Mouse (Mus musculus) small intestine, adult 10 weeks (tissue): ENCODE data around the gene Susd4. TPM values are rescaled to one million over a fixed set of nuclear protein-coding genes. Genes with fewer than 3 reads are reported as not detected.

Experiments used
- polyA plus RNA-seq: library from polyadenylated mRNA; stranded (reverse); fragments of 350-450 nt; fragmentation: Illumina TruSeq; extraction: RNeasy Lipid Tissue Mini Kit (QIAGEN cat#74804); gene quantifications from one replicate; pipeline ENCODE4 v1.2.3, GENCODE M21; 2014; ENCODE audit warnings: low replicate concordance

The Susd4 gene
- polyA plus RNA-seq = 0.19 TPM

DNA sequence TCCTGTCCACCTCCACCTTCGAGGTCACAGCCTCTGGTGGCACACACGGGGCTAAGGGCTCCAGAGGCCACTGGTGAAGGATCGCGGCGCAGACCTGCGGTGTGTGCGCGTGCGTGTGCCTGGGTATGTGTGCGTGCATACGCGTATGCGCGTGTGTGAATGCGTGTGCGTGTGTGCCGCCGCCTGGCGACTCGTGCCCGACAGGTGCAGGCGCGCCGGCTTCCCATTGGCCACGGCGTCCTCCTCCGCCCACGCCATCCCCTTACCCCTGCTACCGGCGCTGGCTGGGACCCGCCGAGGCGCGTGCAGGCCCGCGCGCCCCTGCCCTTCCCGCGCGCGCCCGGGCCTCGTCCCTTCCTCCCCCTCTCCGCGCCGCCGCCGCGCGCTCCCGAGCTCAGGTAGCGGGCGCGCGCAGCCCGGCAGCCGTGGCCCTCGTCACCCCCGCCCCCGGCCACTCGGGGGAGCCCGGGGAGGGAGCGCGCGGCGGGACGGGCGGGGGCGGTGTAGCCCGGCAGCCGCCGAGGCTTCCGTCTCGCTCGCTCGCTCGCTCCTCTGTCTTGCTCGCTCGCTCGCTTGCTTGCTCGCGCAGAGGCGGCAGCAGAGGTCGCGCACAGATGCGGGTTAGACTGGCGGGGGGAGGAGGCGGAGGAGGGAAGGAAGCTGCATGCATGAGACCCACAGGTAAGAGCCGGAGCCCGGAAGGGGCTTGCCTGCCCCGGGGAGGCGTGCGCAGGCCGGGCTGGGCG, at the start of gene Susd4:
Gene Susd4 (plus strand): TSS at position 145 of the 746 bp plus-strand sequence.

GRCm38 (mm10) chr1:182749080-182749479, 14.6 kb upstream of the Susd4 start, which contains the start of gene Ccdc185:
TSS of gene Ccdc185 (minus strand) at chr1:182749180.

Other genes starting within 250 kb of the Susd4 start
- 15.0 TPM for gene Capn2, start 246.3 kb upstream of the Susd4 start, polyA plus RNA-seq
- 1.6 TPM for gene Capn8, start 198.9 kb upstream of the Susd4 start, polyA plus RNA-seq
- gene Ccdc185, start 14.7 kb upstream of the Susd4 start, polyA plus RNA-seq = not detected
- 0.48 TPM for gene Tlr5, start 190.9 kb downstream of the Susd4 start, polyA plus RNA-seq